Mouse (Mus musculus) heart, postnatal 25 days (tissue): ENCODE measurements at regions not wholly inside any gene's neighbourhood (a gene's known extent, or its start where the extent isn't known, plus 50 kb on each side); places are given as distances from the start of the nearest gene placed in this dataset.

Experiments used
- DNase-seq: peaks from one replicate; pipeline ENCODE4 v3.0.0; 2022; ENCODE audit warnings: low spot score
- intact Hi-C: fragments of 180-260 bp; cut with DNase I; formaldehyde crosslinking; loops from one replicate; pipeline ENCODE4 v1.15.1; 2025

- no peak for DNase-seq
- intact Hi-C loops: no loop called here
Measured at GRCm38 (mm10) chr10:117934797-117935196, 89.0 kb upstream of the Rap1b start.

GRCm38 (mm10) chr10:117938717-117939116, 92.9 kb upstream of the Rap1b start:
- no peak for DNase-seq
- intact Hi-C loops: loop anchor here (2.0 kb wide), 1 partner anchor 30 kb away; no protein-coding TSS in a partner anchor

- peak; percentile 29 for DNase-seq
- intact Hi-C loops: loop anchor here (5.0 kb wide), 3 partner anchors 93 to 167 kb away; partner anchors contain the start of gene Rap1b
Measured at GRCm38 (mm10) chr10:117940441-117941265, 94.8 kb upstream of the Rap1b start.

- DNase-seq: no peak
- intact Hi-C loops: loop anchor here (5.0 kb wide), 3 partner anchors 94 to 166 kb away; partner anchors contain the start of gene Rap1b
Measured at GRCm38 (mm10) chr10:117941266-117941651, 95.4 kb upstream of the Rap1b start.

- intact Hi-C loops: loop anchor here (2.0 to 5.0 kb wide), 4 partner anchors 39 to 163 kb away; partner anchors contain the start of gene Rap1b
- DNase-seq: no peak
Measured at GRCm38 (mm10) chr10:117943702-117944307, 98.0 kb upstream of the Rap1b start.

- no peak for DNase-seq
- intact Hi-C loops: no loop called here
Measured at GRCm38 (mm10) chr10:117947191-117947590, 101.4 kb upstream of the Rap1b start.

DNA sequence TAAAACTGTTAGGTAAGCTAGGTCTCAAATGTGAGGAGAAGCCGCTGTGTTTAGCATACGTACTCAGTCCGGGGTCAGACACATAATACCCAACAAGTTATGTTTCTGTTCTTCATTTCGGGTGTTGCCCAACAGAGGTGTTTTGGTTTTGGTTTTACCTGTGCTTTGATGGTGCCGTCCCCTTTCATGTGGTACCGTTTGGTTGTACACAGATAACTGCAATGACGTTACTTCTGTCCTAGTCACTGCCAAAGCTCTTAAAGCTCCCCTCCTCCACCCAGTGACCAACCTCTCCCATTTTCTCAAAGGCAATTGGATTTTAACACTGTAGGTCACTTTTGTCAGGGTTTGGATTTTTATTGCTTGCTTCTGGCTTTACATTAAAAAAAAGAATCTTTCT, 102.1 kb upstream of the Rap1b start:
- DNase-seq: no peak
- intact Hi-C loops: no loop called here

- intact Hi-C loops: no loop called here
- no peak for DNase-seq
Measured at GRCm38 (mm10) chr10:117952116-117953025, 106.5 kb upstream of the Rap1b start.

GRCm38 (mm10) chr10:117953026-117953711, 107.3 kb upstream of the Rap1b start:
- intact Hi-C loops: no loop called here

DNA sequence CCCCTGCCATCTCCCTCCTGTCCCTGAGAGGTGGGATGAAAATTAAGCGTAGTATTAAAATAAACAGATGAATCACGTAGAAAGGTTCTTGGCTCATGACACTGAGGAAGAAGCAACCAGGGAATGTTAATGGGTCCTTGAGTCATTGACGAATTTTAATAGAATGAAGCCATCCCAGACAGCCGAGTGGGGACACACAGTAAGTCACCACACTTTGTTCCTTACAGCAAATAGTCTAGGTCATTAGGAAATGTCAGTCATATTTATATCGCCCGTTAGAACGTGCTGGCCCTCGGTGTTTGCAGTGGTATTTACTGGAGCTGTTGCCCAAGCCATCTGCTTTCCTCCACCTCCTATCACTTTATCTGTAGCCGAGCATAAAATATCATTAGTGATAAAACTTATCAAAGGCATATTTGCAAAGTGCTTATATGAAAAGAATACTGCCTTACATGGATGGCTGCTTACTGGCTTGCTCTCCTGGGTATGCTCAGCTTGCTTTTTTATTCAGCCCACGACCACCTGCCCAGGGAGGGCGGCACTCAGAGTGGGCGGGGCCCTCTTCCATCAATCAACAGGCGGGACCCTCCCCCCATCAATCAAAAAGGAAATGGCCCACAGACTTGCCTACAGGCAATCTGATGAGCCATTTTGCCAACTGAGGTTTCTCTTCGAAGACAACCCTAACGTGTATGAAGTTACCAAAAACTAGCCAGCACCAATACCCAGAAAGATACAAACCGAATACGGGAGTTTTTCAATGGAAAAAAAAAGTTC, 110.5 kb upstream of the Rap1b start:
- intact Hi-C loops: no loop called here

More at GRCm38 (mm10) chr10:117953026-117953711, 107.3 kb upstream of the Rap1b start:
- no peak for DNase-seq

GRCm38 (mm10) chr10:117974706-117975105, 128.9 kb upstream of the Rap1b start:
- DNase-seq: no peak
- intact Hi-C loops: no loop called here

More for the DNA sequence above, 110.5 kb upstream of the Rap1b start:
- no peak for DNase-seq

DNA sequence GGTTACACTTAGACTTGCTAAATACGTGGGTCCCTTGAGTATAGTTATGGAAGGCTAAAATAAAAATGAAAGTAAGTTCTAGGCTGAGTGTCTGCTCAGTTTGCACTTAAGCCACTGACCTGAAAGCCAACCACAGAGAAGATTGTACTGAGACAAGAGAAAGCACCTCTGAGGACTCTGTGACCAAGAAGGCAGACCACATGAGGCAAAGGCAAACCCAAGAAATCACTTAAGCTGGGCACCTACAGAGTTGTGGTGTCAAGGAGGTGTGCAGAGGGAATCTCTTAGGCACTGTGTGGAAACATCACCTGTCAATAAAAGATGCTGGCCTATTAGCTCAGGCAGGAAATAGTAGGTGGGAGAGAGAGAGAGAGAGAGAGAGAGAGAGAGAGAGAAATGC, 129.6 kb upstream of the Rap1b start:
- DNase-seq: no peak
- intact Hi-C loops: no loop called here

DNA sequence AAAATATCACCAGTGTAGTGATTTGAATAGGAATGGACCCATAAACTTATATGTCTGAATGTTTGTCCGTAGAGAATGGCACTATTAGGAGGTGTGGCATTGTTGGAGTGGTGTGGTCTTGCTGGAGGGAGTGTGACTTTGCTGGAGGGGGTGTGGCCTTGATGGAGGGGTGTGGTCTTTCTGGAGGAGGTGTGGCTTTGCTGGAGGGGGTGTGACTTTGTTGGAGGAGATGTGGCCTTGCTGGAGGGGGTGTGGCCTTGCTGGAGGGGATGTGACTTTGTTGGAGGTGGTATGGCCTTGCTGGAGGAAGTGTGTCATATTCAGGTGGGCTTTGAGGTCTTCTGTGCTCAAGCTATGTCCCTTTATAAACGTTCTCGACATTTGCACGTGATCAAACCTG, 133.3 kb upstream of the Rap1b start:
- DNase-seq: no peak
- intact Hi-C loops: no loop called here

GRCm38 (mm10) chr10:117982611-117983210, 136.9 kb upstream of the Rap1b start:
- DNase-seq: peak; percentile 46
- intact Hi-C loops: loop anchor here (2.0 to 5.0 kb wide), 5 partner anchors 40 to 135 kb away; partner anchors contain the start of gene Rap1b

- intact Hi-C loops: loop anchor here (2.0 to 5.0 kb wide), 5 partner anchors 40 to 136 kb away; partner anchors contain the start of gene Rap1b
- DNase-seq: no peak
Measured at GRCm38 (mm10) chr10:117983271-117983670, 137.4 kb upstream of the Rap1b start.

DNA sequence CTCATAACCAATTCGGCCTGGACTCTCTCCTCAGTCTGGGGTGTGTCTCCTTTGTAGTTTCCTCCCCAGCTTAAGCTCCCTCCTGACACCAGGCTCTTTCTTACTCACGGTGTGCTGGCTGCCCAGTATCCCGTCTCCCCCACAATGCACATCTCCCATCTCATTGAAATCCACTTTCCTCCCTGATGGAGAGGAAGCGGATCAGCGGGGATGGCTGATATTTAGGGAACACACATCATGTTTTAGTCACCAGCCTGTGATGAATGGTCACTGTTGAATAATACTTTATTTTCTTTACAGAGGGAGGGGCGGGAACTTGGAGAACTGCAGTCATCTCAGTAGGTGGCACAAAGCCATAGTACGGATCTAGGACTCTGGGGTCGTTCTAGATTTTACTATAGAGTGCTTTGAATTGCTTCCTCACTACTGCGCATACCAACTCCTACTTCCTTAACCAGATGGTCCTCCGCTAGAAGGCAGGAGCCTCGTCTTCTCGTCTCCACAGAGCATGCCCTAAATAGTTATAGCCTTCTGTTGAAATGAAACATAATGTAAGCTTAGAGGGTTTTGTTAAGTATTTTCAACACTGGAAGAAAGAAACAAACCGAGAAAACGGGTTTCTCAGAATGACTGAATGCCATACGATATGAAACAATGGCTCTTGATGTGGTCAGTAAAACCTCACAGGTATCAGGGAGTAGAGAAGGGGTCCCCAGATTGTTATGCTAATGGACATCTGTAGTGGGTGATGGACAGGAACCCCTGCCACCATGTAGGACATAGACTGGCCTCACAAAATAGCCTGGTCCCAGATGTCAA, 139.2 kb upstream of the Rap1b start:
- intact Hi-C loops: loop anchor here (5.0 kb wide), 2 partner anchors 117 to 138 kb away; partner anchors contain the start of gene Rap1b
- no peak for DNase-seq

GRCm38 (mm10) chr10:117987620-117988019, 141.8 kb upstream of the Rap1b start:
- intact Hi-C loops: no loop called here
- DNase-seq: peak; percentile 42
